Mouse (Mus musculus) fibroblast of lung, adult 2 months (primary cell): ENCODE results near the gene Rbm5.

Experiments
- DNase-seq: peaks from one replicate; pipeline ENCODE4 v3.0.0-alpha.2; 2011; ENCODE audit warnings: low read depth

Rbm5 gene

GRCm38 (mm10) chr9:107700114-107700571, 70.7 kb downstream of the Rbm5 start:
- peak; percentile 78 for DNase-seq

- no peak for DNase-seq
These were observed 71.3 kb downstream of the Rbm5 start for GRCm38 (mm10) chr9:107699376-107699980.

- DNase-seq = no peak
These were observed 72.1 kb downstream of the Rbm5 start for GRCm38 (mm10) chr9:107698611-107699190.

GRCm38 (mm10) chr9:107697811-107698521, 72.8 kb downstream of the Rbm5 start:
- no peak for DNase-seq

GRCm38 (mm10) chr9:107696845-107697610, 73.8 kb downstream of the Rbm5 start:
- DNase-seq = no peak

GRCm38 (mm10) chr9:107696106-107696479, 74.7 kb downstream of the Rbm5 start:
- no peak for DNase-seq

- no peak for DNase-seq
These were observed 75.2 kb downstream of the Rbm5 start for GRCm38 (mm10) chr9:107695441-107696105.

GRCm38 (mm10) chr9:107694627-107695026, 76.2 kb downstream of the Rbm5 start:
- no peak for DNase-seq

- DNase-seq = no peak
These were observed 77.3 kb downstream of the Rbm5 start for GRCm38 (mm10) chr9:107693433-107693987.

GRCm38 (mm10) chr9:107692785-107693184, 78.0 kb downstream of the Rbm5 start:
- no peak for DNase-seq

GRCm38 (mm10) chr9:107690391-107690790, 80.4 kb downstream of the Rbm5 start:
- no peak for DNase-seq
